Mouse (Mus musculus): Measurements from ENCODE around the gene Fam173b. TPM values are rescaled to one million over a fixed set of nuclear protein-coding genes. Genes with fewer than 3 reads are reported as not detected.
A peak's percentile ranks its signal among the peaks of the same experiment; 100 is the strongest.

Fam173b gene
- polyA plus RNA-seq, 1 experiment, result 37.8 TPM

DNA sequence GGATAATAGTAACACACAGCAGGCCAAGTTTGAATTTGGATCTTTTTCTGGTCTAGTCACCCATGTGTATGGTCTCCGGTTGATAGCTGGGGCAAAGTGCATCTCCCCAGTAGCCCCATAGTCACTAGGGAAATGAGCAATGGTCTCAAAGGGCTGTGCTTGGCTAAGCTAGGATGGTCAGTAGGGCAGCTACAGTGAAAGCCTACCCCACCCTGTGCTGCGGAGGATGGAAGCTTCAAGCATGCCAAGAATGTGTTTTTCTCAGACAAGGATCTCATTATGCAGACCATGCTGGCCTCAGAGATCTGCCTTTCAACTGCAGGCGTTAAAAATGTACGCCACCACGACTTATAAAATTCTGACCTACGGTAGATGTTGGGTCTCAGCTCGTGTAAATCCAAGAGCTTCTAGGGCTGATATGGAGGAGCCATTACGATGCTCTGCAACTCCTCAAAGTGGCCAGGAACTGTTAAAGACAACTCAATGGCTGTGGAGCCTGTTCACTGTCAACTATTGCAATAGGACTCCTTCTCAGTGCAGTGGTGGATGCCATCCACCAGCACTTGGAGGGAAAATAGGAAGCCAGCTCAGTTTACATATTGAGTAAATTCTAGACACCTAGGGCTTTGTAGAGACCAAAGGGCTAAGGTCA is 12.5 kb upstream of the Fam173b start:
- Histone ChIP-seq H3K36me3 (ENCODE audit: control insufficient read depth, insufficient read depth) (peaks cover 53% of the 10 kb centered on the region), H3K27me3 (ENCODE audit: control insufficient read depth, insufficient read depth, insufficient read length) (no peaks in the 10 kb centered on the region), H3ac (ENCODE audit: control insufficient read depth, insufficient read length) (no peak overlapping the region), H3K79me2 (ENCODE audit: control insufficient read depth, insufficient read depth) (peaks cover 2% of the 10 kb centered on the region), H3K4me2 (ENCODE audit: low read depth) (no peak overlapping the region), H3K4me3 (no peak overlapping the region)
- TF ChIP-seq MYOD1 (IDR thresholded peaks at IDR 0.05; ENCODE audit: control insufficient read depth in 1 of 3, insufficient read length in 2 of 3, low read depth in 2 of 3) (no peak), MAX (IDR thresholded peaks at IDR 0.05; ENCODE audit: low read depth) (no peak), E2F4 (IDR thresholded peaks at IDR 0.05; ENCODE audit: insufficient read depth) (no peak), USF1 (IDR thresholded peaks at IDR 0.05; ENCODE audit: low read depth) (no peak), TCF3 (IDR thresholded peaks at IDR 0.05; ENCODE audit: insufficient read length, low read depth) (no peak), SRF (IDR thresholded peaks at IDR 0.05; ENCODE audit: control insufficient read depth, insufficient read length, low read depth) (no peak), CEBPB (IDR thresholded peaks at IDR 0.05; ENCODE audit: insufficient read depth, poor library complexity, severe bottlenecking) (no peak), REST (IDR thresholded peaks at IDR 0.05; ENCODE audit: insufficient read depth, insufficient read length) (no peak), POLR2A (IDR thresholded peaks at IDR 0.05; ENCODE audit: insufficient read length, low read depth) (peak; percentile 11), POLR2AphosphoS2 (IDR thresholded peaks at IDR 0.05; ENCODE audit: insufficient read length, low read depth) (peak; percentile 98), MYOG (IDR thresholded peaks at IDR 0.05; ENCODE audit: control insufficient read depth in 1 of 3, insufficient read depth in 1 of 3, insufficient read length in 2 of 3, low read depth in 2 of 3) (no peak)

DNA sequence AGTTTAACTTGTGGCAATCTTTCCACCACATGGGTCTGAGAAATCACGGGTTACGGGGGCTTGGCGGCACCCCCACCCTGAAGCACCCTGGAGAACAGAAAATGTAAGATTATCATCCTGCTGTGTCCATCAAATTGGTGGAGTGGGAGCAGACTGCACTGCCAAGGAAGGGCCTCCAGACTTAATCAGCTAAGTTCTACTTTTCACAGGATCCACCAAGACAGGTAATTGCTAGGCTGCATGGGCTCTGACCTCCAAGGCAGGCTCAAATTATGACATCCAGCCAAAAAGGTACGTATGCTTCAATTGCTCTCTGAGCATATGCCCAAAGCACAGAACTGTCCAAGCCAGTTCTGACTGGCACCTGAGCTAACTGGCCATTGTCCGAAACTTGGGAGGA is 11.5 kb upstream of the Fam173b start:
- no peaks in the 10 kb centered on the region for H3K27me3 ChIP-seq (ENCODE audit: control insufficient read depth, insufficient read depth, insufficient read length)
- peaks cover 4% of the 10 kb centered on the region for H3K79me2 ChIP-seq (ENCODE audit: control insufficient read depth, insufficient read depth)
- no peak for TF ChIP-seq MYOG (IDR thresholded peaks at IDR 0.05; ENCODE audit: control insufficient read depth in 1 of 3, insufficient read depth in 1 of 3, insufficient read length in 2 of 3, low read depth in 2 of 3)
- no peak for TF ChIP-seq POLR2AphosphoS2 (IDR thresholded peaks at IDR 0.05; ENCODE audit: insufficient read length, low read depth)
- TF ChIP-seq MAX (IDR thresholded peaks at IDR 0.05; ENCODE audit: low read depth), result no peak
- no peak overlapping the region for H3K4me3 ChIP-seq
- H3ac ChIP-seq (ENCODE audit: control insufficient read depth, insufficient read length), result no peak overlapping the region
- H3K36me3 ChIP-seq (ENCODE audit: control insufficient read depth, insufficient read depth), result peaks cover 63% of the 10 kb centered on the region
- no peak overlapping the region for H3K4me2 ChIP-seq (ENCODE audit: low read depth)

DNA sequence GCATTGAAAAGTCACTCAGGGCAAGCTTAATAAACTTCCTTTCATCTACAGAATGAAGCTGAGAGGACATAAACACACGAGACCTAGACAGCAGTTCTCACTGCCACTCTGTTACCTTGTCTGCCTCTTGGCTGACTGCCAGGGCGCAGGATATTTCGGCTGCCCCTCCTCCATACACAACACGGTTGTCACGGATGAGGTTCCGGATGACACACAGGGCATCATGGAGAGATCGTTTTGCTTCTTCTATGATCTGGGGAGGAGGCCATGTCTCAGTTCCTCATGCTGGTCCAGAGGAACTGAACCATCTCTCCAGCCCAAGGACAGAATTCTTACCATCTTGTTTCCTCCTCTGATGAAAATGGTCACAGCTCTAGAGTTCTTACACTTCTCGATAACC is 9.1 kb upstream of the Fam173b start:
- H3K4me3 ChIP-seq, result no peak overlapping the region
- H3K4me2 ChIP-seq (ENCODE audit: low read depth), result no peak overlapping the region
- TF ChIP-seq MAX (IDR thresholded peaks at IDR 0.05; ENCODE audit: low read depth), result no peak
- TF ChIP-seq USF1 (IDR thresholded peaks at IDR 0.05; ENCODE audit: low read depth), result no peak
- TF ChIP-seq SRF (IDR thresholded peaks at IDR 0.05; ENCODE audit: control insufficient read depth, insufficient read length, low read depth), result no peak
- no peak for TF ChIP-seq POLR2AphosphoS2 (IDR thresholded peaks at IDR 0.05; ENCODE audit: insufficient read length, low read depth)
- no peak for TF ChIP-seq MYOG (IDR thresholded peaks at IDR 0.05; ENCODE audit: control insufficient read depth in 1 of 3, insufficient read depth in 1 of 3, insufficient read length in 2 of 3, low read depth in 2 of 3)
- TF ChIP-seq REST (IDR thresholded peaks at IDR 0.05; ENCODE audit: insufficient read depth, insufficient read length), result no peak
- no peak for TF ChIP-seq CEBPB (IDR thresholded peaks at IDR 0.05; ENCODE audit: insufficient read depth, poor library complexity, severe bottlenecking)
- no peak for TF ChIP-seq POLR2A (IDR thresholded peaks at IDR 0.05; ENCODE audit: insufficient read length, low read depth)
- no peak for TF ChIP-seq TCF3 (IDR thresholded peaks at IDR 0.05; ENCODE audit: insufficient read length, low read depth)
- TF ChIP-seq E2F4 (IDR thresholded peaks at IDR 0.05; ENCODE audit: insufficient read depth), result no peak
- TF ChIP-seq MYOD1 (IDR thresholded peaks at IDR 0.05; ENCODE audit: control insufficient read depth in 1 of 3, insufficient read length in 2 of 3, low read depth in 2 of 3), result no peak
- no peak for TF ChIP-seq TCF12 (IDR thresholded peaks at IDR 0.05; ENCODE audit: insufficient read depth, poor library complexity, severe bottlenecking)
- peaks cover 87% of the 10 kb centered on the region for H3K36me3 ChIP-seq (ENCODE audit: control insufficient read depth, insufficient read depth)
- H3ac ChIP-seq (ENCODE audit: control insufficient read depth, insufficient read length), result no peak overlapping the region
- H3K27me3 ChIP-seq (ENCODE audit: control insufficient read depth, insufficient read depth, insufficient read length), result no peaks in the 10 kb centered on the region
- peaks cover 25% of the 10 kb centered on the region for H3K79me2 ChIP-seq (ENCODE audit: control insufficient read depth, insufficient read depth)

DNA sequence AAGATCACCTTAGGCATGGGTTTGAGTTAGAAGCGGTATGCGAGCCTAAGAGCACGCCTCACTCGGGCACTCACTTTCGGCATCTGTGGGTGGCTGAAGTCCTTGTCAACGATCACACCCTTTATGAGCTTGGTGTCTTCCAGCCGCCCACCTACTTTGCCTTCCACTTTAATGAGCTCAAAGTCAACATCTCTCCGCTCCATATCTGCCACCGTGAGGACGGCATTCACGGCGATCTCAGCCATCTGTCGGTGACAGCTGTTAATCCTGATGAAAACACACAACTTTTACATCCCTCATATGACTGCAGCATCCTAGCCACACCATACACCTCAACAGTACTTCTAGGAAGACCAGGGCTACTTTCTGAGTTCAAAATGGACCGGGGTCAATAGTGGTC is 7.4 kb upstream of the Fam173b start:
- H3K79me2 ChIP-seq (ENCODE audit: control insufficient read depth, insufficient read depth), result peaks cover 42% of the 10 kb centered on the region
- H3K27me3 ChIP-seq (ENCODE audit: control insufficient read depth, insufficient read depth, insufficient read length), result no peaks in the 10 kb centered on the region
- no peak overlapping the region for H3K4me3 ChIP-seq
- TF ChIP-seq TCF3 (IDR thresholded peaks at IDR 0.05; ENCODE audit: insufficient read length, low read depth) (no peak), POLR2AphosphoS2 (IDR thresholded peaks at IDR 0.05; ENCODE audit: insufficient read length, low read depth) (peak; percentile 45)
- no peak overlapping the region for H3ac ChIP-seq (ENCODE audit: control insufficient read depth, insufficient read length)
- H3K4me2 ChIP-seq (ENCODE audit: low read depth), result no peak overlapping the region
- H3K36me3 ChIP-seq (ENCODE audit: control insufficient read depth, insufficient read depth), result peaks cover 89% of the 10 kb centered on the region

DNA sequence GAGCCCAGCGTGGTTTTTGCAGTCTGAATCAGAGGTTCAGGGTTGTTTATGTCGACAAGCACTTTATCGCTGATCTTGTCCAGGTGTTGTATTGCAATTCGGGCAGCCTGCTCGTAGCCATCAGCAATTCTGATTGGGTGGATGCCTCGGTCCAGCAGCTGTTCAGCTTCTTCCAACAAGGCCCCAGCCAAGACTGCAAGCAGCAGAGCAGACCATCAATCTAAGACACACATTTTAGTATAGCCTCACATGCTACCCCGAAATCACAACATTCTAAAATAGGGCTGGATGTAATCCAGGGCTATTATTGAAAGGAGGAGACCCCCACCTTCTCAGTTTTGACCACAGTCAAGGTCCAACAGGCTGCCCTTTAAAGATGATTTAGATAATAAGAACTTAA is 6.0 kb upstream of the Fam173b start:
- H3K4me3 ChIP-seq, result no peak overlapping the region
- H3K79me2 ChIP-seq (ENCODE audit: control insufficient read depth, insufficient read depth), result peaks cover 56% of the 10 kb centered on the region
- no peak overlapping the region for H3K4me2 ChIP-seq (ENCODE audit: low read depth)
- peaks cover 75% of the 10 kb centered on the region for H3K36me3 ChIP-seq (ENCODE audit: control insufficient read depth, insufficient read depth)
- H3ac ChIP-seq (ENCODE audit: control insufficient read depth, insufficient read length), result no peak overlapping the region
- no peaks in the 10 kb centered on the region for H3K27me3 ChIP-seq (ENCODE audit: control insufficient read depth, insufficient read depth, insufficient read length)
- peak in 1 of 3 experiments; percentile 0 for TF ChIP-seq MYOD1 (IDR thresholded peaks at IDR 0.05; ENCODE audit: control insufficient read depth in 1 of 3, insufficient read length in 2 of 3, low read depth in 2 of 3)
- TF ChIP-seq MAX (IDR thresholded peaks at IDR 0.05; ENCODE audit: low read depth), result no peak
